In genomic region chr10:28464766-28465548, GRCm38 (mm10) we compare ENCODE assay signal across 13 mouse cellular contexts.
DNase-seq lines count a peak whose midpoint lies in the region; ATAC-seq and TF ChIP-seq lines count a peak whose summit lies in the region.
"Had no signal": no experiment of that assay in that cellular context is flagged by ENCODE, and none has a peak within 500 bp of the region (broad histone marks: within the 10 kb centered on the region; RNA-seq: fewer than 3 reads in every experiment).

No protein-coding gene starts in this region.

- no peaks in the 10 kb centered on the region for H3K36me3 ChIP-seq in kidney, embryonic 15.5 days
- no peaks in the 10 kb centered on the region for H3K36me3 ChIP-seq in embryonic facial prominence, embryonic 12.5 days
- no peaks in the 10 kb centered on the region for H3K36me3 ChIP-seq in hindbrain, postnatal 0 days (ENCODE audit: insufficient read depth, low read length)

- no peak overlapping the region for H3K27ac ChIP-seq in kidney, embryonic 15.5 days
- H3K27ac ChIP-seq in embryonic facial prominence, embryonic 12.5 days, result no peak overlapping the region
- H3K27ac ChIP-seq in hindbrain, postnatal 0 days, result no peak overlapping the region
- H3K27ac ChIP-seq: heart, embryonic 10.5 days had no signal

- CTCF ChIA-PET in Patski (lab: Charles Lee), result interaction anchor here (1.1 to 1.5 kb wide), 2 partner anchors 10 to 13 kb away, joined by 3 to 4 read pairs; no protein-coding TSS in a partner anchor

- no peaks in the 10 kb centered on the region for H3K27me3 ChIP-seq in kidney, embryonic 15.5 days
- H3K27me3 ChIP-seq in Patski, result no peaks in the 10 kb centered on the region
- no peaks in the 10 kb centered on the region for H3K27me3 ChIP-seq in embryonic facial prominence, embryonic 12.5 days
- no peaks in the 10 kb centered on the region for H3K27me3 ChIP-seq in hindbrain, postnatal 0 days (ENCODE audit: insufficient read depth, low read length)
- H3K27me3 ChIP-seq: CH12.LX had no signal

- WGBS in kidney, embryonic 15.5 days, result 37% methylated on average over 12 of the region's 12 CpGs
- WGBS in embryonic facial prominence, embryonic 12.5 days, result 61% methylated on average over 12 of the region's 12 CpGs
- WGBS in hindbrain, postnatal 0 days, result 23% methylated on average over 12 of the region's 12 CpGs

- no peak overlapping the region for H3K9ac ChIP-seq in kidney, embryonic 15.5 days
- H3K9ac ChIP-seq in embryonic facial prominence, embryonic 12.5 days, result no peak overlapping the region
- no peak overlapping the region for H3K9ac ChIP-seq in hindbrain, postnatal 0 days (replicated peaks; ENCODE audit: low read length)

- POLR2A ChIA-PET in Patski (lab: Charles Lee), result no interaction called here

- peak; percentile 91 for ATAC-seq in kidney, embryonic 15.5 days (replicated peaks; ENCODE audit: low FRiP score)
- peak; percentile 78 for ATAC-seq in Patski
- peak; percentile 56; the same call in 1 of the 2 replicates for ATAC-seq in embryonic facial prominence, embryonic 12.5 days (ENCODE audit: insufficient number of reproducible peaks, insufficient read depth, low FRiP score, low TSS enrichment)
- ATAC-seq in hindbrain, postnatal 0 days, result peak; percentile 87

- H3K4me1 ChIP-seq in kidney, embryonic 15.5 days, result 0 out of 2 replicates have a peak, but pooled peaks cover 5% of the 10 kb centered on the region
- H3K4me1 ChIP-seq in embryonic facial prominence, embryonic 12.5 days, result no peaks in the 10 kb centered on the region
- H3K4me1 ChIP-seq in hindbrain, postnatal 0 days (ENCODE audit: insufficient read depth, low read length), result peaks cover 8% of the 10 kb centered on the region; the same call in 1 of the 2 replicates
- H3K4me1 ChIP-seq: heart, embryonic 10.5 days had no signal

- H3K9me3 ChIP-seq in kidney, embryonic 15.5 days (replicated peaks), result no peaks in the 10 kb centered on the region
- no peaks in the 10 kb centered on the region for H3K9me3 ChIP-seq in embryonic facial prominence, embryonic 12.5 days
- no peaks in the 10 kb centered on the region for H3K9me3 ChIP-seq in hindbrain, postnatal 0 days (ENCODE audit: low read length)
- H3K9me3 ChIP-seq: heart, embryonic 10.5 days had no signal

- in situ Hi-C loops in Patski (cut with MboI; ENCODE audit: low pct_unique_long_range_greater_than_20kb), result no loop called here

- H3K4me2 ChIP-seq in kidney, embryonic 15.5 days, result no peak overlapping the region
- no peak overlapping the region for H3K4me2 ChIP-seq in embryonic facial prominence, embryonic 12.5 days (replicated peaks)
- 0 out of 2 replicates have a peak overlapping the region, but pooled peaks have one; percentile 3 for H3K4me2 ChIP-seq in hindbrain, postnatal 0 days (ENCODE audit: low read depth, low read length)

- H3K4me3 ChIP-seq in kidney, embryonic 15.5 days (replicated peaks), result no peak overlapping the region
- no peak overlapping the region for H3K4me3 ChIP-seq in embryonic facial prominence, embryonic 12.5 days
- H3K4me3 ChIP-seq in hindbrain, postnatal 0 days (ENCODE audit: low read length), result no peak overlapping the region
- H3K4me3 ChIP-seq: heart, embryonic 10.5 days had no signal

- DNase-seq in kidney, postnatal 14 days, result no peak
- peak; percentile 44 for DNase-seq in Patski (ENCODE audit: low read depth, low spot score)
- peak; percentile 82 for DNase-seq in hindbrain, postnatal 0 days (ENCODE audit: low spot score)
- DNase-seq in urinary bladder, postnatal 25 days (ENCODE audit: low spot score), result no peak
- DNase-seq in spleen, postnatal 36 days (ENCODE audit: low spot score in 2 of 2), result no peak
- DNase-seq: adrenal gland, adult 2 months; cerebellum, postnatal 36 days; gastrocnemius, postnatal 14 days; liver had no signal

- no peak for TF ChIP-seq CTCF in Patski (IDR thresholded peaks at IDR 0.05)
- TF ChIP-seq CTCF in hindbrain, postnatal 0 days (IDR thresholded peaks at IDR 0.05; ENCODE audit: low read depth), result no peak

Comparison
In these comparisons a context has a peak if more than half of its experiments do, and no peak if none do; other contexts are left out.
1. DNase-seq: peak in Patski (single experiment) and hindbrain, postnatal 0 days (single experiment); none in kidney, postnatal 14 days (single experiment), urinary bladder, postnatal 25 days (single experiment) and spleen, postnatal 36 days (0 of 2).
2. Peak in every context shown above with its lines, with median percentiles within 50 percentile points of each other: ATAC-seq.